Mouse (Mus musculus): ENCODE measurements around the gene Smyd3.

The Smyd3 gene

GRCm38 (mm10) chr1:179118673-179119072, 399.2 kb downstream of the Smyd3 start:
- DNase-seq (ENCODE audit: low spot score in 2 of 2) = no peak

- DNase-seq (ENCODE audit: low spot score in 2 of 2) = peak in 1 of 2 experiments; percentile 30
Measured at GRCm38 (mm10) chr1:179116729-179117663, 400.8 kb downstream of the Smyd3 start.

- no peak for DNase-seq (ENCODE audit: low spot score in 2 of 2)
Measured at GRCm38 (mm10) chr1:179114833-179115495, 402.9 kb downstream of the Smyd3 start.

GRCm38 (mm10) chr1:179114385-179114784, 403.5 kb downstream of the Smyd3 start:
- no peak for DNase-seq (ENCODE audit: low spot score in 2 of 2)

- no peak for DNase-seq (ENCODE audit: low spot score in 2 of 2)
Measured at GRCm38 (mm10) chr1:179108759-179109158, 409.1 kb downstream of the Smyd3 start.

- DNase-seq (ENCODE audit: low spot score in 2 of 2) = no peak
Measured at GRCm38 (mm10) chr1:179107761-179108694, 409.8 kb downstream of the Smyd3 start.

GRCm38 (mm10) chr1:179107211-179107610, 410.6 kb downstream of the Smyd3 start:
- no peak for DNase-seq (ENCODE audit: low spot score in 2 of 2)

- DNase-seq (ENCODE audit: low spot score in 2 of 2) = no peak
Measured at GRCm38 (mm10) chr1:179106702-179107145, 411.1 kb downstream of the Smyd3 start.

GRCm38 (mm10) chr1:179106103-179106701, 411.6 kb downstream of the Smyd3 start:
- no peak for DNase-seq (ENCODE audit: low spot score in 2 of 2)

GRCm38 (mm10) chr1:179104447-179104846, 413.4 kb downstream of the Smyd3 start:
- DNase-seq (ENCODE audit: low spot score in 2 of 2) = no peak

- DNase-seq (ENCODE audit: low spot score in 2 of 2) = no peak
Measured at GRCm38 (mm10) chr1:179096993-179097392, 420.8 kb downstream of the Smyd3 start.

GRCm38 (mm10) chr1:179096323-179096722, 421.5 kb downstream of the Smyd3 start:
- DNase-seq (ENCODE audit: low spot score in 2 of 2) = no peak

- no peak for DNase-seq (ENCODE audit: low spot score in 2 of 2)
Measured at GRCm38 (mm10) chr1:179089174-179089573, 428.7 kb downstream of the Smyd3 start.

GRCm38 (mm10) chr1:179087033-179087998, 430.5 kb downstream of the Smyd3 start:
- DNase-seq (ENCODE audit: low spot score in 2 of 2) = peak in 1 of 2 experiments; percentile 23

- no peak for DNase-seq (ENCODE audit: low spot score in 2 of 2)
Measured at GRCm38 (mm10) chr1:179086208-179086607, 431.6 kb downstream of the Smyd3 start.

GRCm38 (mm10) chr1:179083098-179083497, 434.7 kb downstream of the Smyd3 start:
- DNase-seq (ENCODE audit: low spot score in 2 of 2) = no peak

GRCm38 (mm10) chr1:179073846-179074245, 444.0 kb downstream of the Smyd3 start:
- no peak for DNase-seq (ENCODE audit: low spot score in 2 of 2)

GRCm38 (mm10) chr1:179072935-179073654, 444.7 kb downstream of the Smyd3 start:
- no peak for DNase-seq (ENCODE audit: low spot score in 2 of 2)

- no peak for DNase-seq (ENCODE audit: low spot score in 2 of 2)
Measured at GRCm38 (mm10) chr1:179072406-179072805, 445.4 kb downstream of the Smyd3 start.
